Mouse (Mus musculus) skeletal muscle tissue, adult 2 months (tissue): Measurements from ENCODE around the gene Ganc.

Experiments
- DNase-seq: peaks from one replicate; pipeline ENCODE4 v3.0.0-alpha.2; 2012; ENCODE audit warnings: low read depth, low spot score

The Ganc gene

GRCm38 (mm10) chr2:120403653-120403985 is at the start of gene Ganc:
Gene Ganc, plus strand, starts transcription at chr2:120403896.
- no peak for DNase-seq

GRCm38 (mm10) chr2:120360425-120360824 is 43.3 kb upstream of the Ganc start:
- DNase-seq: no peak

GRCm38 (mm10) chr2:120366501-120366900 is 37.2 kb upstream of the Ganc start:
- DNase-seq: peak; percentile 49

GRCm38 (mm10) chr2:120367416-120368207 is 36.1 kb upstream of the Ganc start:
- DNase-seq: no peak

- DNase-seq: no peak
These were observed 29.8 kb upstream of the Ganc start for GRCm38 (mm10) chr2:120373858-120374257.

GRCm38 (mm10) chr2:120386264-120386663 is 17.4 kb upstream of the Ganc start:
- no peak for DNase-seq

GRCm38 (mm10) chr2:120387291-120387690 is 16.4 kb upstream of the Ganc start:
- peak; percentile 59 for DNase-seq

GRCm38 (mm10) chr2:120389376-120389775 is 14.3 kb upstream of the Ganc start:
- DNase-seq: no peak

GRCm38 (mm10) chr2:120390934-120391333 is 12.8 kb upstream of the Ganc start:
- peak; percentile 45 for DNase-seq

GRCm38 (mm10) chr2:120392406-120392805 is 11.3 kb upstream of the Ganc start:
- no peak for DNase-seq

- peak; percentile 27 for DNase-seq
These were observed 5.7 kb upstream of the Ganc start for GRCm38 (mm10) chr2:120397951-120398350.

- no peak for DNase-seq
These were observed 883 bp upstream of the Ganc start for GRCm38 (mm10) chr2:120402813-120403212.

- DNase-seq: peak; percentile 93
These were observed 508 bp downstream of the Ganc start, which contains the start of gene Tmem87a for GRCm38 (mm10) chr2:120403986-120404822. Gene Tmem87a, minus strand, starts transcription at chr2:120404113.

- DNase-seq: no peak
These were observed 1.4 kb downstream of the Ganc start for GRCm38 (mm10) chr2:120404823-120405765.

GRCm38 (mm10) chr2:120411096-120411628 is 7.5 kb downstream of the Ganc start:
- no peak for DNase-seq

GRCm38 (mm10) chr2:120414113-120414512 is 10.4 kb downstream of the Ganc start:
- DNase-seq: no peak

GRCm38 (mm10) chr2:120414738-120415414 is 11.2 kb downstream of the Ganc start:
- DNase-seq: no peak

- DNase-seq: no peak
These were observed 20.7 kb downstream of the Ganc start for GRCm38 (mm10) chr2:120424386-120424785.

GRCm38 (mm10) chr2:120444486-120444885 is 40.8 kb downstream of the Ganc start:
- peak; percentile 79 for DNase-seq

GRCm38 (mm10) chr2:120446373-120446772 is 42.7 kb downstream of the Ganc start:
- DNase-seq: no peak

- no peak for DNase-seq
These were observed 43.6 kb downstream of the Ganc start for GRCm38 (mm10) chr2:120447306-120447705.
